Mouse (Mus musculus): ENCODE measurements around the gene Myh2. TPM values are rescaled to one million over a fixed set of nuclear protein-coding genes. Genes with fewer than 3 reads are reported as not detected.

The Myh2 gene
- polyA plus RNA-seq, 1 experiment from 2014 or later: not detected

GRCm38 (mm10) chr11:67145482-67146408, 25.1 kb upstream of the Myh2 start:
- no peak overlapping the region for H3K4me3 ChIP-seq
- WGBS: 90% methylated on average over 5 of the region's 5 CpGs
- H3K36me3 ChIP-seq: no peaks in the 10 kb centered on the region
- no peaks in the 10 kb centered on the region for H3K27me3 ChIP-seq (ENCODE audit: low read depth, poor library complexity, severe bottlenecking)
- H3K4me1 ChIP-seq: no peaks in the 10 kb centered on the region
- no peak overlapping the region for H3K27ac ChIP-seq
- no peaks in the 10 kb centered on the region for H3K9me3 ChIP-seq (replicated peaks)
- DNase-seq (ENCODE audit: low spot score): no peak

GRCm38 (mm10) chr11:67146409-67147282, 24.2 kb upstream of the Myh2 start:
- 88% methylated on average over 4 of the region's 4 CpGs for WGBS
- no peaks in the 10 kb centered on the region for H3K27me3 ChIP-seq (ENCODE audit: low read depth, poor library complexity, severe bottlenecking)
- no peaks in the 10 kb centered on the region for H3K9me3 ChIP-seq (replicated peaks)
- no peaks in the 10 kb centered on the region for H3K36me3 ChIP-seq
- no peak overlapping the region for H3K27ac ChIP-seq
- no peak overlapping the region for H3K4me3 ChIP-seq
- DNase-seq (ENCODE audit: low spot score): no peak
- no peaks in the 10 kb centered on the region for H3K4me1 ChIP-seq

- Histone ChIP-seq H3K4me3 (no peak overlapping the region), H3K27ac (no peak overlapping the region), H3K4me1 (no peaks in the 10 kb centered on the region), H3K36me3 (no peaks in the 10 kb centered on the region), H3K9me3 (replicated peaks) (no peaks in the 10 kb centered on the region), H3K27me3 (ENCODE audit: low read depth, poor library complexity, severe bottlenecking) (no peaks in the 10 kb centered on the region)
- no peak for DNase-seq (ENCODE audit: low spot score)
- 93% methylated on average over 12 of the region's 12 CpGs for WGBS
Observed at GRCm38 (mm10) chr11:67147283-67147921, 23.4 kb upstream of the Myh2 start.

GRCm38 (mm10) chr11:67148286-67149012, 22.4 kb upstream of the Myh2 start:
- Histone ChIP-seq H3K9me3 (replicated peaks) (no peaks in the 10 kb centered on the region), H3K27me3 (ENCODE audit: low read depth, poor library complexity, severe bottlenecking) (no peaks in the 10 kb centered on the region), H3K4me1 (no peaks in the 10 kb centered on the region), H3K27ac (no peak overlapping the region), H3K4me3 (no peak overlapping the region), H3K36me3 (no peaks in the 10 kb centered on the region)
- DNase-seq (ENCODE audit: low spot score): no peak
- 94% methylated on average over 4 of the region's 4 CpGs for WGBS

GRCm38 (mm10) chr11:67150237-67150636, 20.6 kb upstream of the Myh2 start:
- no peak overlapping the region for H3K27ac ChIP-seq
- no peaks in the 10 kb centered on the region for H3K27me3 ChIP-seq (ENCODE audit: low read depth, poor library complexity, severe bottlenecking)
- no peak overlapping the region for H3K4me3 ChIP-seq
- no peaks in the 10 kb centered on the region for H3K9me3 ChIP-seq (replicated peaks)
- no peaks in the 10 kb centered on the region for H3K36me3 ChIP-seq
- WGBS: 93% methylated on average over 2 of the region's 2 CpGs
- no peaks in the 10 kb centered on the region for H3K4me1 ChIP-seq
- DNase-seq (ENCODE audit: low spot score): no peak

- Histone ChIP-seq H3K27me3 (ENCODE audit: low read depth, poor library complexity, severe bottlenecking) (no peaks in the 10 kb centered on the region), H3K36me3 (no peaks in the 10 kb centered on the region), H3K4me3 (no peak overlapping the region), H3K9me3 (replicated peaks) (no peaks in the 10 kb centered on the region), H3K4me1 (no peaks in the 10 kb centered on the region), H3K27ac (no peak overlapping the region)
- no peak for DNase-seq (ENCODE audit: low spot score)
- 86% methylated on average over 3 of the region's 3 CpGs for WGBS
Observed at GRCm38 (mm10) chr11:67151159-67151558, 19.7 kb upstream of the Myh2 start.

- Histone ChIP-seq H3K27ac (no peak overlapping the region), H3K36me3 (no peaks in the 10 kb centered on the region), H3K9me3 (replicated peaks) (no peaks in the 10 kb centered on the region), H3K4me3 (no peak overlapping the region), H3K4me1 (no peaks in the 10 kb centered on the region), H3K27me3 (ENCODE audit: low read depth, poor library complexity, severe bottlenecking) (no peaks in the 10 kb centered on the region)
- WGBS: 90% methylated on average over 16 of the region's 16 CpGs
- no peak for DNase-seq (ENCODE audit: low spot score)
Observed at GRCm38 (mm10) chr11:67151651-67152630, 18.9 kb upstream of the Myh2 start.

- no peaks in the 10 kb centered on the region for H3K36me3 ChIP-seq
- WGBS: 50% methylated on average over 1 of the region's 1 CpGs
- H3K27me3 ChIP-seq (ENCODE audit: low read depth, poor library complexity, severe bottlenecking): no peaks in the 10 kb centered on the region
- H3K4me1 ChIP-seq: no peaks in the 10 kb centered on the region
- H3K27ac ChIP-seq: no peak overlapping the region
- H3K4me3 ChIP-seq: no peak overlapping the region
- H3K9me3 ChIP-seq (replicated peaks): no peaks in the 10 kb centered on the region
- DNase-seq (ENCODE audit: low spot score): no peak
Observed at GRCm38 (mm10) chr11:67153123-67153522, 17.7 kb upstream of the Myh2 start.

- WGBS: 80% methylated on average over 1 of the region's 1 CpGs
- no peak for DNase-seq (ENCODE audit: low spot score)
- Histone ChIP-seq H3K4me3 (no peak overlapping the region), H3K9me3 (replicated peaks) (no peaks in the 10 kb centered on the region), H3K27me3 (ENCODE audit: low read depth, poor library complexity, severe bottlenecking) (no peaks in the 10 kb centered on the region), H3K36me3 (no peaks in the 10 kb centered on the region), H3K27ac (no peak overlapping the region), H3K4me1 (no peaks in the 10 kb centered on the region)
Observed at GRCm38 (mm10) chr11:67153843-67154242, 17.0 kb upstream of the Myh2 start.

GRCm38 (mm10) chr11:67155650-67156049, 15.2 kb upstream of the Myh2 start:
- no peaks in the 10 kb centered on the region for H3K9me3 ChIP-seq (replicated peaks)
- no peaks in the 10 kb centered on the region for H3K27me3 ChIP-seq (ENCODE audit: low read depth, poor library complexity, severe bottlenecking)
- no peaks in the 10 kb centered on the region for H3K4me1 ChIP-seq
- H3K27ac ChIP-seq: no peak overlapping the region
- H3K36me3 ChIP-seq: no peaks in the 10 kb centered on the region
- DNase-seq (ENCODE audit: low spot score): no peak
- 85% methylated on average over 2 of the region's 2 CpGs for WGBS
- no peak overlapping the region for H3K4me3 ChIP-seq

GRCm38 (mm10) chr11:67160131-67160530, 10.7 kb upstream of the Myh2 start:
- H3K4me3 ChIP-seq: no peak overlapping the region
- no peaks in the 10 kb centered on the region for H3K9me3 ChIP-seq (replicated peaks)
- no peaks in the 10 kb centered on the region for H3K36me3 ChIP-seq
- no peak overlapping the region for H3K27ac ChIP-seq
- no peaks in the 10 kb centered on the region for H3K4me1 ChIP-seq
- 90% methylated on average over 3 of the region's 3 CpGs for WGBS
- DNase-seq (ENCODE audit: low spot score): no peak
- no peaks in the 10 kb centered on the region for H3K27me3 ChIP-seq (ENCODE audit: low read depth, poor library complexity, severe bottlenecking)

Measured in limb, embryonic 10.5 days (tissue).